Mouse (Mus musculus): ENCODE results near the gene Gm14393. TPM values are rescaled to one million over a fixed set of nuclear protein-coding genes. Genes with fewer than 3 reads are reported as not detected.
"Not testable (repeated sequence)": the region's sequence is repeated elsewhere in the genome, so short reads cannot be mapped to it uniquely, and the experiment has no call there.

The Gm14393 gene
- 1.5 and 2.0 TPM in 2 replicates for polyA plus RNA-seq (2015; fragmentation: Nextera tagmentation; extraction: Ambion mirVana)

DNA sequence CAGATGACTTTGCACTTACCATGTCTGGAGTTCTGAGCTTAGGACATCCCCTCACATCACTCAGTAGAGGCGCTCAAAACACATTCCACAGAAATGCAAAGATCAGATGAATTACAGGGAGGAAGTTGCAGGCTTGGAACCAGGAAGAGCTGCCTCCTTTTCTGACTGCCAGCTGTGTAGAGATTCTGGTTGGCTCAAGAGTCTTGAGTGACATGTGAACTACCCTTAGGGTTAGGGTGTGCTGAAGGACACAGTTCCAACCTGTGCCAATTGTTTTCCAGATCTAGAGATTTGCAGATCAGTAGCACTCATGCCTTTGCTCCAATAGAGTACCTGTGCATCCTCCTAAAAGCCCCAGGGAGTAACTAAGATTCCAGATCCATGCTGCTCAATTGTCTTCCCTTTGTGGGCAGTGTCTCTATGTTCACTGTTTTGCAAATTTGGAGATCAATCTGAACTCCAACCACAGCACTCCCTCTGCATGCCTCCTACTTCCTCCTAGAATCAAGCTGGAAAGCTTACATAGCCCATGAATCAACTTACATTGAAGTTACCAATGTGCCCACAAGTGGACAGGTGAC, at the start of gene Gm14393:
Gene Gm14393, minus strand, starts transcription at position 101 of the 581 bp plus-strand sequence.
- ATAC-seq (ENCODE audit: low FRiP score, low TSS enrichment); H3K27ac ChIP-seq (replicated peaks); H3K9ac ChIP-seq (ENCODE audit: low read length); H3K4me3 ChIP-seq (ENCODE audit: low read depth, low read length); DNase-seq (ENCODE audit: low spot score); H3K27me3 ChIP-seq (ENCODE audit: control insufficient read depth, insufficient read depth, low read length); H3K4me1 ChIP-seq (replicated peaks; ENCODE audit: control insufficient read depth, insufficient read depth); H3K4me2 ChIP-seq (replicated peaks; ENCODE audit: low read depth); H3K9me3 ChIP-seq (ENCODE audit: control insufficient read depth, low read length); H3K36me3 ChIP-seq (ENCODE audit: control insufficient read depth, insufficient read depth, low read length): not testable (repeated sequence)
- WGBS, result 76% methylated on average over 1 of the region's 1 CpGs

- not testable (repeated sequence) for H3K4me2 ChIP-seq (replicated peaks; ENCODE audit: low read depth); H3K4me1 ChIP-seq (replicated peaks; ENCODE audit: control insufficient read depth, insufficient read depth); H3K27ac ChIP-seq (replicated peaks); DNase-seq (ENCODE audit: low spot score); H3K27me3 ChIP-seq (ENCODE audit: control insufficient read depth, insufficient read depth, low read length); H3K4me3 ChIP-seq (ENCODE audit: low read depth, low read length); H3K36me3 ChIP-seq (ENCODE audit: control insufficient read depth, insufficient read depth, low read length); ATAC-seq (ENCODE audit: low FRiP score, low TSS enrichment); H3K9ac ChIP-seq (ENCODE audit: low read length); H3K9me3 ChIP-seq (ENCODE audit: control insufficient read depth, low read length)
- WGBS, result 94% methylated on average over 21 of the region's 27 CpGs
Measured at GRCm38 (mm10) chr2:175044268-175044667, 23.3 kb downstream of the Gm14393 start.

Other genes starting within 250 kb of the Gm14393 start
- gene Gm14444, start 57.5 kb downstream of the Gm14393 start, polyA plus RNA-seq (2015; fragmentation: Nextera tagmentation; extraction: Ambion mirVana), result not detected in 2 replicates
- 5.1 and 5.7 TPM in 2 replicates for gene Gm14399, start 74.2 kb upstream of the Gm14393 start, polyA plus RNA-seq (2015; fragmentation: Nextera tagmentation; extraction: Ambion mirVana)
- 0.13 and 0.28 TPM in 2 replicates for gene Gm14443, start 108.1 kb upstream of the Gm14393 start, polyA plus RNA-seq (2015; fragmentation: Nextera tagmentation; extraction: Ambion mirVana)
- 0.62 and 3.6 TPM in 2 replicates for gene Gm14391, start 139.1 kb upstream of the Gm14393 start, polyA plus RNA-seq (2015; fragmentation: Nextera tagmentation; extraction: Ambion mirVana)
- gene Gm14440, start 207.3 kb upstream of the Gm14393 start, polyA plus RNA-seq (2015; fragmentation: Nextera tagmentation; extraction: Ambion mirVana), result not detected in 2 replicates

Measured in stomach, postnatal 0 days (tissue).